Mouse (Mus musculus): ENCODE measurements around the gene Fat3.
A peak's percentile ranks its signal among the peaks of the same experiment; 100 is the strongest.

The Fat3 gene

DNA sequence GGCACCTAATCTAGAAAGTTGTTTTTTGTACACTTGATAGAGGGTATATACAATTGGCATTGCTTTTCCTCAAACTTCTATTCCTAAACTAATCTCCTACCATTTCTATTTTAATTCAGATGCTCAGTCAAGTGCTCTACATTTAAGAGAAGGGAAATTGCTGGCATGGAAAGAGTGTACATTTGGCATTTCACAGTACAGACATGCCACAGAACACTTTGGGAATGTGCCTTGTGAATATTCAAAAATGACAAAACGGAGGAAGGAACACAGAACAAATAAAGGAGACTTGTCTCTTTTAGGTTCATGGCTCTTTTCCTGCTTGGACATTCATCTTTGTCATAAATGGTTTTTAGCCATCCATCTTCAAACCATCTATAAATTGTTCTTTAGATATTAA is 498.1 kb downstream of the Fat3 start:
- no peak for DNase-seq

DNA sequence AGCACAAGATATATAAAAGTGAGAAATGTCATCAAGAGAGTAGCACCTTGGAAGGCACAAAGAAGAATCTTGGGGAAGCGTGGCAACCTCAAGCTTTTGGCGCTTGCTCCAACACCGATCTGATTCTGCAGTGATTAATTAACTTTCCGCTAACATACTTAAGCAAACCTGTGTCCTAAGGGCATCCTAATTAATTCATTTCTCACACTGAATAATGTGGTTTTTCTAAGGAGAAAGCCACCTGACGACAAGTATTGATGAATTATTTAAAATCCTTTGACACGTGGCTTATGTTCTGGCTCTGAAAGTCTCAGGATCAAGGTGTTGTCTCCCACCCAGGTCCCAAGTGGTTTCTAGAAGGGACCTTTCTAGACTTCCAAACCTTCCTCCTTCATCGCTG is 506.3 kb downstream of the Fat3 start:
- DNase-seq = no peak

DNA sequence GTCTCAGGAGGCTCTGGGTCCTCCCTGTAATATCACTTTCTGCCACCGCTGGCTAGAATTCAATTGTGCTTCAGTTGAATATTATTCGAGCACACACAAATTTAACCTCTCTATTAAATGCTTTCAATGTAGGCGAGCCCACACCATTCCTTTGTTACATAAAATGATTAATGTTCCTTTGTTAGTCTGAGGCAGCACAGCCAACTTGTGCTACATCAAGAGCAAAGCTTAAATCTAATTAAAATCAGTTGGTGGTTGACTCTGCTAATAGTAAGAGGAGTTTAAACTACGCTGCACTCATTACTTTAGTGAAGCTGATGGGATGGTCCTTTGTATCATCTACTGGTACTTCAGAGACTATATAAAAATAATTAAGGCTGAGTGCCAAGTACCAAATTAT is 506.9 kb downstream of the Fat3 start:
- DNase-seq = no peak

DNA sequence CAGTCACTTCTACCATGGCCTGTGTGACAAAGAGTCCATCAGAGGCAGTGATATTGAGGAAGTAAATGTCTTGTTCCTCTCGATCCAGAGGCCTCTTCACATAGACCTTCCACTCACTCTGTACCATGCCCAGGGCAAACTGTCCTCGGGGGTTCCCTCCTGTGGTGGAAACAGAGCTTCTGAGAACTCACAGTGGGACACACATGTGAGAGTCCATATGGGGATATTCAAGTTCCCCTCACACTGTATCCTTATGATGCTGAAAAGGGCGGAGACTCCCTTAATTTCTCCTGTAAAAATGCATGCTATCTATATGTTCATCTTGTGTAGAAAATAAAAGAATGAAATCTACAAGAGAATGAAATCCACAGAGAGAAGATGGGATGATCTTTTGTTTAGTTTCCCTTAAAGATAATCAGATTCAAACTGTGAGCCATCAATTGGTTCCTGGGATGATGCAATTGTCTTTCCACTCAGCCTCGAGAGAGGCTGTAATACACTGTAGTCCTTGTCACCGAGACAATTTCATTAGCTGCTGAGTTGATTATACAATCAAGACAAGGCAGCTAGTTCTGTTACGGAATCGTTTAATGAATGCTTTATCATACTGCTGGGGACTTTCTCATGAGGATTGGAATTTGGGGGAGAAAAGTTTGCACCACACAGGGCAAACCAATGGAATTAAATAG is 508.8 kb downstream of the Fat3 start:
- no peak for DNase-seq

DNA sequence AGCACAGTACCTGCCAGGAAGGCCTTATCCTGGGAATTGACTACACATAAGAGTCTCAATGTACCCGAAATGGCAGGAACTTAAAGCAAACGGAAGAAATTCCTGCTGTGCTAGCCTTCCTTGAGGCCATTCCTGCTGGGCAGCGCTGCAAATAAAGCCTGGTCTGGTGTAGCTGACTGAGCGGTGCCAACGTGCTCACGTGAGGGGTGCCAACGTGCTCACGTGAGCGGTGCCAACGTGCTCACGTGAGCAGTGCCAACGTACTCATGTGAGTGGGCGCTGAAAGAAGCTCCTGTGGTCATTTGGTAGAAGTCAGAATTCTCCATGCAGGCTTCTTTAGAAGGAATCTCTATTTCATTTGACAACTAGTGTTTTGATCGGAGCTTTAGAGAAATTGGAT is 522.8 kb downstream of the Fat3 start:
- DNase-seq = no peak

DNA sequence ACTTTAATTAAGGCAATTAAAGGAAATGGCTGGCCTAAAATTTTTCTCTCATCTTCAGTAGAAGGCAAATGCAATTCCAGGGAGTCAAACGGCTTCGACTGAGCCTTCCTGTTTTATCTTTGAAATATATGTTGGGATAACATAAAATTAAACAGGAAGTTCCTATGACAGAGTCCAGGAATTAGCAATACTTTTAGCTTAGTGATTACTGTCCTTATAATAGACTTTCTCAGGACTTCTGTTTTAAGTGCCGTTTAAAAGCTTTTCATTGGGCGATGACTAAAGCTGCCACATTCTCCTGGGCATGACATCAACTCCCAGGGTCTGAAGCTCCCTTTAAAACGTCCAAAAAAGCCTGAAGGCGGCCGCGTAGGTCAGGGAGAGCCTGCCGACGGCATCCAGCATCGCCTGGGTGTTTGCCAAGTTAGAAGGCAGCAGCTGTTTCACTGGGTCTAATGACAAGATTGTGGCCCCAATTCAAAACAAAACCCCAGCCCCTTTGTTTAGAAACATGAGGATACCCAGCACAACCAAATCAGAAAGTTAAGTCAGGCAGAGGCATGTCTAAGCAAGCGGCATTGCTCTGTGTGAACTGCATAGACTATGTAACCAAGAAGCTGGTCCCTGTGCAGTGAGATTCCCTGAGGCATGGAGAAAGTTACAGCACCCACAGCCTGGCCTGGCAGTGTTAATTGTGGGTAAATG is 524.0 kb downstream of the Fat3 start:
- peak; percentile 40 to 70 for DNase-seq

DNA sequence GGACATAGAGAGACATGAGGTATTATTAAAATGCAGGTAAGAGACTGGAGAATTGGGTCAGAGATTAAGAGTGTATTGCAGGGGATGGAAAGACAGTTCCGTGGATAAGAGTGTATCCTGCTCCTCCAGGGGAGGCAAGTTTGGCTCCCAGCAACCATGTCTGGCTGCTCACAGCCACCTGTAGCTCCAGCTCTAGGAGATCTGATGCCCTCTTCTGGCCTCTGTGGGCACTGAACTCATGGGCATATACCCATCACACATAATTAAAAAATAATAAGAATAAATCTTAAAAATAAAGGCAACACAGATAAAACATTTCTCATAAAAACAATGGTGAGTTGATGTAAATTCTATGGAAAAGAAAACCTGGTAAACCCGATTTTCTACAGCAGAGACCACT is 525.1 kb downstream of the Fat3 start:
- DNase-seq = no peak

DNA sequence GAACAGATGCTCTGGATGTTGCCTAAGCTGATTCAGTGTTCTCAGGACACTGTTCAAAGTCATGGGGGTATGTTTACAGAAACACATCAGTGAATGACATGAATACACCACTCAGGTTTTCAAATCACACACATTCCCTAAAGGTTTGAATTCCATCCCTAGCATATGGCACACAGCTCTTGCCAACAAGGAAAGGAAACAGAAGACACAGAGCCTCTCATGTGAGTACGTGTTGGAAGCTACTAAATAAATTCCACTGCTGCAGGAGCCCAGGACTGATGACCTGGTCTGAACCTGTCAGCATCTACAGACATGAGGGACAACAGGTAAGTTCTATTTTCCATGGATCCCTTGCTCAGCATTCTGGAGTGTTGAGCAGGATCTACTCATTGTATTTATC is 528.9 kb downstream of the Fat3 start:
- DNase-seq = no peak

DNA sequence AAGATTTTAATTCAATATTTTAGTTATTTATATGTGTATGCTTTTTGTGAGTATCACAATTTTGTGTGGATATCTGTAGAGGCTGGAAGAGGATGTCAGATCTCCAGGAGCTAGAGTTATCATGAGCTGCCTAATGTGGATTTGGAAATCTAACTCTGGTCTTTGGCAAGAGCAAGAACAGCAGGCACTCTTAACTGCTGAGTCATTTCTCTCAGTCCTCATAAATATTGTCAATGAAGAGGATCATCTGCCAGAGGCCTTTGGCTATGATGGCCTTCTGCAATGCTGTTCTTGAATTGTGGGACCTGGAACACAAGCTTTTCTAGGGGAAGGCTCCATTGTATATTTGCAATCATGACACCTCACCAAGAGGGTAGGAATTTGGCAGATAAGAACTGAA is 529.7 kb downstream of the Fat3 start:
- DNase-seq = no peak

DNA sequence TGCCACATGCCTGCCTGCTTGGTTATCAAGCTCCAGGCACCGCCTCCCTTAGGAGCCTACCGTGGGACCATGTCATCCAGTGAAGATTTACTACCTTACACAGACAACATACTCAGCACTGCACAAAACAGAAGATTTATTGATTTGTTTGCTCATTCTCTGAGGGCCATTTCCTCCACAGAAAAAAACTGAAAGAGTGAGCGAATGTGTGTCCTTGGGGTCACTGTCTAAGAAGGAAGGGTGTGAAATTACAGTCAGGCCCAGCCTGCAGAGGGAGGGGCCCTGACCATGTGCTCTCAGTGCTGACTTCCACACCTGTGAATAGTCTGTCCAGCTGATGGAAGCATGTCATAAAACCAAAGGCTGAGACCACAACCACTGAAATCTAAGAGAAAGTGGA is 536.9 kb downstream of the Fat3 start:
- DNase-seq = no peak

DNA sequence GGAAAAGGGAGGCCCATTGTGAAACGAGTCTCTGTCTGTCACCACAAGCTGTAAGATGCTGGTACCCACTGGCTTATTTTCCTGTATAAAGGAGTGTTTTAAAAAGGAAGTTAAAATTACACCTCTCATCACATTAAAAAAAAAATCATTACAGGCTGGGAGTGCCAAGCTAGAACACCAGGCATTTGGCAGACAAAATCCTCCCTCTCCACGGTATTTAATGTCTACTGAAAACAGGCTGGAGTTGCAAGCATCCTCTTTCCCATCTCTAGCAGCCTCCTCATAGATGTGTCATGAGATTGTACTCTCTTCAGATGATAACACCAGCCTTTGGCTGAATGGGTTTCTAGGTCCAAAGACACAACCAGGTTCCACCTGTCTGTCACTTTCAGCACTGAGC is 538.2 kb downstream of the Fat3 start:
- DNase-seq = no peak

DNA sequence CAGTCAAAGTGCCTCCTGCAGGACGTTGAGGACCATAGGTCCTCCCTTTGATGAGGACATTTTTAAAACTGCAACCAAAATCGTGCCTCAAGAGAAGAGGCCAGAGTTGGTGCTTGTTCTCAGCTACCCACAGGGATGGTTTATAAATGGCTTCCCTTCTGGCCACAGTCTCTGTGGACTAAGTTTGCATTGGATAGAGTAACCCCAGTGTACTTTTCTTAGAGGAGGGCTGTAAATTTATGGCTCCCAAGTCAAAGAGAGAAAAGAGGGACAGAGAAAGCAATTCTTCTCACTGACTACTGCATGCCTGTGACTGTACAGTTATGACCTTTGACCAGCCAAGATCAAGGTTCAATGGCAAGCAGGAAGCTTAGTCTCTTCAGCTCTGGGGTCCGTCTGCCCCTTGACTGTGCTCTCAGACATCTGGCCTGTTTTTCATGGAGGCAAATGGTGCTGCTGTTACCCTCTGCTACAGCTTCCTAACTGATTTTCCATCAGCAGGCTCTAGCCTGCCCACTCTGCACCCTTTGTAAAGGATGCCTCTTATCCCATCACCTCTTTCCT is 542.8 kb downstream of the Fat3 start:
- no peak for DNase-seq

DNA sequence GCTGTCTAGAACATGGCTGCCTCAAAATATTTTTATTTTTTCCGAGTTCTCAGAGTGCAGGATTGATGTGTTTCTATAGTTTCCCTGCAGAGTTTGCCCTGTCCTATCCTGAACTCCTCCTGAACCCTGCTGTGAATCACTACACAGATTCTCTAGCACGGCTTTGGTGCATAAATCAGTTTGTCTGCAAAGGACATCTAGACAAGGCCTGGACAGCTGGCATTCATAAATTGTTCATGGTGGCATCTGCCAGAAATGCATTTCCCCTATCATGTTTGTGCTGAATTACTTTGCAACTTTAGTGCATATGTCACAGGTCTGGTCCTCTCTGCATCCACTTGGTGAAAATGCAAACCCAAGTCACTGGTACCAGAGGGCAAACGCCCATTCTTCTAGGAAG is 543.3 kb downstream of the Fat3 start:
- no peak for DNase-seq

DNA sequence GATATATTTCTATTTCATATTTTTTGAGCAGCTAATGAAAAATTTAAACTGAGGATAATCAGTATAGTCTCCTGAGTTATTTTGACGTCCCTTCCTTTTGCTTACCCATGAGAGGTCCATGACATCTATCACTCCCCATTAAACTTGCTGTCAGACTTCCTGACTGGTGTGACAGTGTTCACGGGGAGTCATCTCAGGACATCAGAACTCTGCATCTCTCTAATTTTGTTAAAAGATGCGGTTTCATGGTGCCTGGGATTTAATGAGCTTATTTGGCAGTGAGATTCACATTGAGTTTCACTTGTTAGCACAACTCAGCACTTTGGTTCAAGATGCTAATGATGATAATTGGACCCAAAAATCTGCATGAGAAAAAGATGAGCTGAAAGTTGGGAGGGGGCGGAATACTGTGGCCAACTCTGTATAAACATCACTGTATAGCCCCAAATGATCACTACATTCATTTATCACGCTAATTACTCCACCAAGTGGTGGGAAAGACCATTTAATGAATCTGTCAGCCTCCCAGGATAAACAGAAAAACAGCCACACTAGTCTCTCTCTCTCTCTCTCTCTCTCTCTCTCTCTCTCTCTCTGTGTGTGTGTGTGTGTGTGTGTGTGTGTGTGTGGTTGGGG is 545.8 kb downstream of the Fat3 start:
- DNase-seq = no peak

DNA sequence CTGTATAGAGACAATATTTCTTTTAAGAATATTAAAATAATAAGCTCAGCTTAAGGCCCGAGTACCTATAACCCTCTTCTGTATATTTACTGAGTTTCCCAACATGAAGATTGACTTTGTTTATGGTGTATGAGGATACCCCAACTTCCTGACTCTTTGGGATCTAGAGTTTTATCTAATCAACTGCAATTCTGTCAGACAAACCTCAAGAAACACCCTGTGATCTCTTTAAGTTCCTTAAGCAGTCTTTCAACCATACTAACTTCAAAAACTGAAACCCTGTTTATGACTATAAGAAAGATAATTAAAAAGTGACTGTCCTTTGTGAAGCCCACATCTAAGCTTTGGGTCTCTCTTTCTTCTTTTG is 546.8 kb downstream of the Fat3 start:
- no peak for DNase-seq

DNA sequence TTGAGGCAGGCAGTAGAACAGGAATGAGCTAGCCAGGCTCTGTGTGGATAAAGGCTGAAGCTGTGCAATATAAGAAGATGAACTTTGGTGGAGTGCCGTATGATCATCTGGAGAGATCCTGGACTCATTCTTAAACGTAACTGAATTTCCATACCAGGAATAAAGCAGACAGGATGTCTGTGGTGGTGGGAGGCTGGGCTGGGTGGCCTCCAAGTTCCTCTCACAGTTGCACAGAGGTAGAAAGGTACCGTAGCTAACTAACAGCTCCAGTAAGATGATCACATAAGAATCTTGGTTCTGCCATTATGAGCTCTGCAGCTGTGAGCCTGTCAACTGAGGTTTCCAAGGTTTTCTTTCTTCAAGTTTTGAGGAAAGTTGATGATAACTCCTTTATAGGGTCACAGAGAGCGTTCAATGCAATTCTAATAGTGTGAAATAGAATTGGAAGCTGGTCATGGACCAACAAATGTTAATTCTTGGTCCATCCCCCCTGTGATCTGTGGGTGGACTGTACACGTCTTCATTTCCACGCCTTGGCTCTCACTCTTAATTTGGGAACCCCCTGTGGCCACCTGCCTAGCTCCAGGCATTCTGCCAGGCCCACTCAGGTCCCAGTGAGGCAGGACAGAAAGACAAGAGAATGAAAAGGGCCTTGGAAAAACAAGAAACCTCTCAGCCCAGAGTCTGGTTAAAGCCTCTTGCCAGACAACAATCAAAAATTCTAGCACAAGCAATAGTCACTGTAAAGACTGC is 547.3 kb downstream of the Fat3 start:
- DNase-seq = no peak

DNA sequence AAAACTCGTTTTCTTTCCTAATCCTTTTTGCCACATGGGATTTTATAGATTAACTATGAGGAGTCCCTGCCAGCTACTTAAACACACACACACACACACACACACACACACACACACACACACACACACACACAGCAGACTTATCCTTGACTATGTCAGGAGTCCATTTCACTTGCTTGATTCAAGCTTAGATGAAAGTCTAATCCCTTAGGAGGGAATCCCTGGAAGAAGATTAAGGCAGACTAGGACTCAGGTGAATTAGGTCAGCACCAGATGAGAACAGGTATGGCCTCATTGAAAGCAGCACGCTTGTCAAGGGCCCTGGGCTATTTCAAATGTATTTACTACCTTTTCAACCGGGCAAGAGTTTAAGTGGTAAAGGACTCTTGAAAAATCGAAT is 553.0 kb downstream of the Fat3 start:
- DNase-seq = no peak

DNA sequence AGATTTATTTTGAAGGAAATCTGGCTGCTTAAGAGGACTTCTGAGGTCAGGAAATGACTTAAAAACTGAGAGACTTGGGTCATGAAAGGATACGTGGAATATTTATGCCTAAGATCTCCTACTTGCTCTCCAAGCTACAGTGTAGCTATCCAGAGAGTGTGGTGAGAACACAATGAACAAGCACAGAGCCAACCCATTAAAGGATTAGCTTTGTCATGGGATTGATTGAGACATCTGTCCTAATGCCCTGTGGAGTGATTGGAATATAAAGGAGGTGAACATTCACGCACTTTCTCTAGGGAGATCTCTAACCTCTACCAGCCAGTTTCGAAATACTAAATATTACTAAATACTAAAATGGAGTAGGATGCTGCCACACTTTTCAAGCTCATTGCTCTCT is 556.9 kb downstream of the Fat3 start:
- no peak for DNase-seq

DNA sequence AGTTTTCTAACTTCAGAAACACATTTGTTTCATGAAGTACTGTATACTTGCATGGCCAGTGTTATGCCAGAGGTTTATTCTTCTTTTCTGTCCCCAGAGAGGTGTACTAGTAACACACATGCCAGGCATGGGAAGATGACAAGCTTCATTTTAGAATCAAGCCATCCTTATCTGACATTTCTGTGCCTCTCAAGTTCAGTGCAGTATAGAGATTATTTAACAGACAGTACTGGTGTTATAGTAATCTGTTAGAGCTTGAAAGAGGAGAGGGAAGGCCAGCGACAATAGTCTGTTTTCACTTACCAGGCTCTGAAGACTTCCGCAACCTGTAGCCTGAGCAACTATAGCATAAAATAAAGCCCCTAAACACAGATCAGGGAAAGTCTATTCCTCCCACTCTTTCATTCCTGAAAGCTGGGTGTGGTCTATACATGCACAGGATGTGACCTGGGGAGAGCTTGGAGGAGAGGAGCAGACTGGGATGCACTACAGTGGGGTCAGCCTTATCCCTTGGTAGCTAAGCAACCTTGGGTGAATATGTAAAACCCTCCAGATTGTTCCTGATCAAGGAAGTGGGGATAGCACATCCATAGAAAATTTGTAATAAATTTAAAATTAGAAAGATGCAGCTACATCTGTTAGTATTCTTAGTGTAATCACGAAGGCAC is 557.5 kb downstream of the Fat3 start:
- DNase-seq = no peak

DNA sequence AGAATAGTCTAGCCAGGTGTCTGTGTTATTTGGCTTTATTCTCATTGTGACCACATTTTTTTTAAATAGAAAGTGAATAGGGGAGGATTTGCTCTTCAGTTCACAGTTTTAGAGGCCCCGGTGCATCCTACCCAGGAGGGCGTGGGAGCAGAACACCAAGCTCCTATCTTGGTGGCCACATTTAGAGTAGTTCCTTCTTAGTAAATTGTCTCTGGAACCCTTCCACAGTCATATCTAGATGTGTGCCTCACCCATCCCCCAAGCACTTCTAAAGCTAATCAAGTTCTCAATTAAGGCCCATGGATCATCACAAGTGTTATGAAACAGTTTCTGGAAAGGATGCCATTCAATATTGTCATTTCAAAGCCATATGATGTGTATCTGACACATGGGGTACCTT is 559.3 kb downstream of the Fat3 start:
- DNase-seq = no peak

DNA sequence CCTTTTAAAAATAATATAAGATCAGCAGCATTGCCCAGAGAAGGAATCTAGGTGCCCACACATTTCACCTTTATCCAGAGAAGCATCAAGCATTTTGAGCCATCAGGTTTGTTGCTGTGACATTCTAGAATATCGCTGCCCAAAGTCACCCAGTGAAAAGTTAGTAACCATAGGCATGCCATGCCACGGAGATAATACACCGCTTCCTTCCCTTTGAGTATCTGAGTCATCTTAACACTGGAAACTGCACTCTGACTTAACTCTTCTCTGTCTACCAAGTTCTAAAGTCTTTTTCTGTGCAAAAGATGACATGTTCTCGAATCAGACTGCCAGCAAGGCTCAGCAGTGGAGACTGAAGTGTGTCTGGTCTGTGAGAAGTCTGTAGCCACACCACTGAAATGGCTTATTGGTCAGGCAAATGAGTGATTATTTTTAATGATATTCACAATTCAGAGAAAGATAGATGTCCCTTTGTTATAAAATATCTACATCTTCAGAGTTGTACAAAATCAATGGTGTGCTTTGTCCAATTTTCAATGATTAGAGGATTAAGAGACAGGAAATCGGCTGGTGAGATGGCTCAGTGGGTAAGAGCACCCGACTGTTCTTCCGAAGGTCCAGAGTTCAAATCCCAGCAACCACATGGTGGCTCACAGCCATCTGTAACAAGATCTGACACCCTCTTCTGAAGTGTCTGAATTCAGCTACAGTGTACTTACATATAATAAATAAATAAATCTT is 560.0 kb downstream of the Fat3 start:
- no peak for DNase-seq

DNA sequence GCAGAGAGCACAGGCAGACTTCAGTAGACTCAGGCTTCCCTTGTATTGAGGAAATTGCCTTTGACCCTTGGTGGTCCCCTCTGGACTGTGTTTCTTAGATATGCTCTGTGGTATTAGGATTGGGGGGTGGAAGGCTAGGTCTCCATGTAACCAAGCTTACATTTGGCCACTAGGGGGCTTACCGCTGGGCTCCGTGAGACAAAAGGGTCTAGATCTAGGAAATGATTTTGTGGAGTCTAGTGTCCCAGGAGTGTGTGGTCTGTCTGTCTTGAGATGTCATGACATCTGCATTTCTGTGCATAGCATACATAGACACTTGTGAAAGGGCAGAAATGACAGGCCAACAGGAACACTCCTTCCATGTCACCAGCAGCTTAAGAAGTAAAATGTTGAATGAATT is 561.5 kb downstream of the Fat3 start:
- peak in 1 of 2 experiments; percentile 6 for DNase-seq

Measured in lung, postnatal 4 days (tissue).